Mouse (Mus musculus) MEL (cell line): ENCODE data around the gene Scn8a. TPM values are rescaled to one million over a fixed set of nuclear protein-coding genes. Genes with fewer than 3 reads are reported as not detected.

Experiments used
- DNase-seq: peaks from one replicate; pipeline ENCODE4 v3.0.0; 2011; ENCODE audit warnings: low read depth, low spot score
- H3K27ac ChIP-seq: 2 replicates; pipeline ENCODE4 v1.5.1; 2012; ENCODE audit warnings: low read depth, mild to moderate bottlenecking, control low read depth, low read length, moderate library complexity; ENCODE audit not compliant: control insufficient read depth
- H3K27me3 ChIP-seq, 2 experiments: fragments of 150-350 bp in 1 of 2; sonication (generic) in 1 of 2; 2 replicates each; pipeline ENCODE4 v1.6.1; 2012; ENCODE audit warnings: low read length in 2 of 2, mild to moderate bottlenecking in 2 of 2, improper control_type of control experiment in 1 of 2, moderate library complexity in 1 of 2; ENCODE audit not compliant: insufficient read depth in 2 of 2, control insufficient read depth in 1 of 2
- H3K36me3 ChIP-seq, 2 experiments: 2 replicates each; pipeline ENCODE4 v1.6.1; 2012 to 2014; ENCODE audit warnings: low read length in 2 of 2, improper control_type of control experiment in 1 of 2, inconsistent platforms in 1 of 2, mild to moderate bottlenecking in 1 of 2; ENCODE audit not compliant: insufficient read depth in 2 of 2, control insufficient read depth in 1 of 2
- H3K4me1 ChIP-seq, 2 experiments: fragments of 150-350 bp in 1 of 2; sonication (generic) in 1 of 2; 2 replicates each; pipeline ENCODE4 v1.6.1; 2012; ENCODE audit warnings: low read length in 2 of 2, improper control_type of control experiment in 1 of 2, mild to moderate bottlenecking in 1 of 2; ENCODE audit not compliant: insufficient read depth in 2 of 2, control insufficient read depth in 1 of 2
- H3K4me3 ChIP-seq, 2 experiments: fragments of 150-350 bp in 1 of 2; sonication (generic) in 1 of 2; 2 replicates each; pipeline ENCODE4 v1.5.1; 2012; ENCODE audit warnings: low read depth in 2 of 2, low read length in 2 of 2, mild to moderate bottlenecking in 2 of 2, moderate library complexity in 2 of 2, control low read depth in 1 of 2, improper control_type of control experiment in 1 of 2; ENCODE audit not compliant: control insufficient read depth in 1 of 2, insufficient read depth in 1 of 2
- H3K79me2 ChIP-seq: 2 replicates; pipeline ENCODE4 v1.6.1; 2012; ENCODE audit warnings: mild to moderate bottlenecking, low read length, moderate library complexity; ENCODE audit not compliant: control insufficient read depth, poor library complexity, insufficient read depth
- H3K9ac ChIP-seq: 2 replicates; pipeline ENCODE4 v1.6.1; 2012; ENCODE audit warnings: low read depth, mild to moderate bottlenecking, control low read depth, low read length, moderate library complexity; ENCODE audit not compliant: control insufficient read depth, poor library complexity, severe bottlenecking
- H3K9me3 ChIP-seq: fragments of 150-350 bp; sonication (generic); replicated peaks from 2 replicates; pipeline ENCODE4 v1.6.1; 2012; ENCODE audit warnings: mild to moderate bottlenecking, low read length, improper control_type of control experiment, moderate library complexity; ENCODE audit not compliant: insufficient read depth
- CHD1 ChIP-seq: IDR thresholded peaks from 2 replicates; pipeline ENCODE4 v1.6.1; 2012; ENCODE audit warnings: low read depth, mild to moderate bottlenecking, inconsistent platforms, low read length, improper control_type of control experiment
- CHD2 ChIP-seq: IDR thresholded peaks from 2 replicates; pipeline ENCODE4 v1.6.1; 2011; ENCODE audit warnings: low read length, improper control_type of control experiment
- CTCF ChIP-seq, 3 experiments: IDR thresholded peaks in 2 of 3; conservative IDR thresholded peaks in 1 of 3; 2 replicates each; pipeline ENCODE4 v1.5.1; 2011 to 2012; ENCODE audit warnings: low read length in 3 of 3, low read depth in 2 of 3, mild to moderate bottlenecking in 2 of 3, improper control_type of control experiment in 1 of 3, inconsistent platforms in 1 of 3, mixed read lengths in 1 of 3, moderate library complexity in 1 of 3; ENCODE audit not compliant: control insufficient read depth in 1 of 3, insufficient read depth in 1 of 3, poor library complexity in 1 of 3, severe bottlenecking in 1 of 3
- E2F4 ChIP-seq: IDR thresholded peaks from 2 replicates; pipeline ENCODE4 v1.6.1; 2011; ENCODE audit warnings: low read depth, low read length, improper control_type of control experiment, borderline replicate concordance
- ELF1 ChIP-seq: IDR thresholded peaks from 2 replicates; pipeline ENCODE4 v1.6.1; 2014; ENCODE audit warnings: low read depth, mild to moderate bottlenecking, inconsistent platforms, low read length, improper control_type of control experiment, moderate library complexity
- ETS1 ChIP-seq: IDR thresholded peaks from 2 replicates; pipeline ENCODE4 v1.6.1; 2012; ENCODE audit warnings: low read depth, mild to moderate bottlenecking, inconsistent platforms, low read length, improper control_type of control experiment, moderate library complexity
- JUND ChIP-seq: IDR thresholded peaks from 2 replicates; pipeline ENCODE4 v1.6.1; 2011; ENCODE audit warnings: low read depth, mild to moderate bottlenecking, improper control_type of control experiment, low read length
- KAT2A ChIP-seq: conservative IDR thresholded peaks from 2 replicates; pipeline ENCODE4 v1.6.1; 2012; ENCODE audit warnings: low read depth, low read length, improper control_type of control experiment, inconsistent platforms
- MAFK ChIP-seq: IDR thresholded peaks from 2 replicates; pipeline ENCODE4 v1.6.1; 2011; ENCODE audit warnings: low read depth, mild to moderate bottlenecking, low read length, improper control_type of control experiment, borderline replicate concordance
- NRF1 ChIP-seq: IDR thresholded peaks from 2 replicates; pipeline ENCODE4 v1.6.1; 2014; ENCODE audit warnings: low read depth, mild to moderate bottlenecking, inconsistent platforms, low read length, improper control_type of control experiment, moderate library complexity; ENCODE audit not compliant: poor library complexity, insufficient read depth, severe bottlenecking
- POLR2AphosphoS5 ChIP-seq: IDR thresholded peaks from 2 replicates; pipeline ENCODE4 v1.6.1; 2012; ENCODE audit warnings: low read depth, borderline replicate concordance, mild to moderate bottlenecking, inconsistent platforms, low read length, moderate library complexity, mixed read lengths
- RCOR1 ChIP-seq: IDR thresholded peaks from 2 replicates; pipeline ENCODE4 v1.6.1; 2012; ENCODE audit warnings: low read depth, mild to moderate bottlenecking, inconsistent platforms, low read length, improper control_type of control experiment
- SIN3A ChIP-seq: IDR thresholded peaks from 2 replicates; pipeline ENCODE4 v1.6.1; 2012; ENCODE audit warnings: low read length, improper control_type of control experiment, inconsistent platforms
- TAL1 ChIP-seq: IDR thresholded peaks from 2 replicates; pipeline ENCODE4 v1.6.1; 2012; ENCODE audit warnings: mild to moderate bottlenecking, inconsistent platforms, low read length, moderate library complexity, mixed read lengths
- TBP ChIP-seq: IDR thresholded peaks from 2 replicates; pipeline ENCODE4 v1.8.0; 2011; ENCODE audit warnings: low read depth, low read length, improper control_type of control experiment
- UBTF ChIP-seq: IDR thresholded peaks from 2 replicates; pipeline ENCODE4 v1.6.1; 2012; ENCODE audit warnings: low read depth, mild to moderate bottlenecking, inconsistent platforms, low read length, improper control_type of control experiment, moderate library complexity, borderline replicate concordance; ENCODE audit not compliant: insufficient read depth
- USF2 ChIP-seq, 2 experiments: IDR thresholded peaks; 2 replicates each; pipeline ENCODE4 v1.6.1; 2011 to 2012; ENCODE audit warnings: improper control_type of control experiment in 2 of 2, low read length in 2 of 2, borderline replicate concordance in 1 of 2, inconsistent platforms in 1 of 2, low read depth in 1 of 2, mild to moderate bottlenecking in 1 of 2; ENCODE audit not compliant: insufficient read depth in 1 of 2
- ZC3H11A ChIP-seq: IDR thresholded peaks from 2 replicates; pipeline ENCODE4 v1.6.1; 2012; ENCODE audit warnings: low read depth, mild to moderate bottlenecking, inconsistent platforms, low read length, improper control_type of control experiment
- ZKSCAN1 ChIP-seq: IDR thresholded peaks from 2 replicates; pipeline ENCODE4 v1.6.1; 2012; ENCODE audit warnings: low read depth, mild to moderate bottlenecking, inconsistent platforms, low read length, improper control_type of control experiment, moderate library complexity
- ZMIZ1 ChIP-seq: IDR thresholded peaks from 2 replicates; pipeline ENCODE4 v1.6.1; 2012; ENCODE audit warnings: low read depth, mild to moderate bottlenecking, inconsistent platforms, low read length, improper control_type of control experiment, moderate library complexity
- polyA plus RNA-seq, 2 experiments: library from polyadenylated mRNA; stranded (reverse) in 1 of 2; unstranded in 1 of 2; fragments of >175 nt in 1 of 2; fragments of >200 nt in 1 of 2; gene quantifications; 2 replicates each; pipeline versions ENCODE4 v1.2.1 to v1.2.4; 2012; ENCODE audit warnings: low replicate concordance in 2 of 2, low read depth in 1 of 2; ENCODE audit not compliant: insufficient read length in 2 of 2, insufficient read depth in 1 of 2, missing spikeins in 1 of 2
- total RNA-seq: library from RNA; depleted of rRNA; stranded (reverse); fragments of 300-350 nt; gene quantifications from 2 replicates; pipeline ENCODE4 v1.2.3, GENCODE M21; 2012

Gene Scn8a
- total and polyA plus RNA-seq, 3 experiments = 0.01 to 0.08 TPM; not detected in 1

DNA sequence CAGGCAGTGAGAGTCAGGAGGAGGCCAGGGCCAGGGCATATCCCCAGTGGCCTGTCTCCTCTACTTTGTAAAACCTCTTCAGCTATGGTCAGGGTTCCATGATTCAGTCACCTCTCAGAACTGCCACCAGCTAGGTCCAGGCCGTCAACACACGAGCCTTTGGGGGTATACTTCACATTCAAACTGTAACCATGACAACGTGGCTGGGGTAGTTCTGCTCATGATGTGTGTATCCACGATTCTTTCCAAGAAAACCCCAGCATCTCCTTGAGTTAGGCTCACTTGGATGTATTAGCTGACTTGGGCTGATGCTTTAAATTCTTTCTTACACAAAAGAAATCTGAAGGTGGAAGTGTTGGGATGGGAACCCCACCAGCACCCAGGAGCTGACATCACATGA is 218.6 kb downstream of the Scn8a start:
- Histone ChIP-seq H3K4me3 (no peak overlapping the region), H3K27ac (no peak overlapping the region), H3K9me3 (no peaks in the 10 kb centered on the region), H3K27me3 (peaks cover 2 to 5% of the 10 kb centered on the region in 2 experiments; a peak in 3 of 4 replicates), H3K36me3 (no peaks in the 10 kb centered on the region), H3K4me1 (no peaks in the 10 kb centered on the region), H3K79me2 (no peaks in the 10 kb centered on the region), H3K9ac (no peak overlapping the region)
- TF ChIP-seq ELF1 (no peak), ZKSCAN1 (no peak), CHD2 (no peak), POLR2AphosphoS5 (no peak), ETS1 (no peak), KAT2A (no peak), CHD1 (no peak)
- DNase-seq = no peak

DNA sequence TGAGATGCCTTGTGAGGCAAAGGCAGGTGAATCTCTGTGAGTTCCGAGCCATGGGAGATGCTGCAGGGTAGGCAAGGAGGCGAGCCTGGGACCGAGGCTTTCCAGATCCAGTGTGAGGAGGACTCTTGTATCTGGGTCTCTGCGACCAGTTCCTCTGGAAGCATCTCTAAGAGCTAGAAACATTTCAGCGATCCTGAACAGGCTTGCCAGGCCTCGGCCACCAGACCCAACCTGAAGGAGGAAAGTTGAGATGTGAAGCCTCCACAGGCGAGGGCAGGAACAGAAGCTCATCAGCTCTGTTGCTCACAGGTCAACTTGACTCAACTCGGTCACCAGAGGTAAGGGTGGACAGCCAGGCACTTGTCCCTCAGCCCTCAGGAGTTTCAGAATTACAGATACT is 221.9 kb downstream of the Scn8a start:
- H3K27me3 ChIP-seq = peaks cover 0 to 6% of the 10 kb centered on the region in 2 experiments; a peak in 3 of 4 replicates

More for the DNA sequence above, 221.9 kb downstream of the Scn8a start:
- no peak overlapping the region for H3K27ac ChIP-seq
- H3K4me3 ChIP-seq = no peak overlapping the region
- no peaks in the 10 kb centered on the region for H3K4me1 ChIP-seq
- H3K9me3 ChIP-seq = no peaks in the 10 kb centered on the region
- H3K9ac ChIP-seq = no peak overlapping the region
- TF ChIP-seq RCOR1 = no peak
- no peak for TF ChIP-seq CHD1
- TF ChIP-seq UBTF = no peak
- TF ChIP-seq E2F4 = no peak
- TF ChIP-seq SIN3A = no peak
- no peak for TF ChIP-seq TBP
- TF ChIP-seq KAT2A = no peak
- TF ChIP-seq CHD2 = no peak
- TF ChIP-seq CTCF (IDR thresholded peaks at IDR 0.05 in 2 of 3, conservative IDR thresholded peaks at IDR 0.05 in 1 of 3; ENCODE audit: control insufficient read depth in 1 of 3, insufficient read depth in 1 of 3, low read depth in 2 of 3, low read length in 3 of 3, poor library complexity in 1 of 3, severe bottlenecking in 1 of 3) = no peak
- TF ChIP-seq MAFK = no peak
- TF ChIP-seq TAL1 = no peak
- TF ChIP-seq ETS1 = no peak
- TF ChIP-seq JUND = no peak
- no peak for TF ChIP-seq ZKSCAN1
- TF ChIP-seq NRF1 = no peak
- TF ChIP-seq ELF1 = no peak
- TF ChIP-seq USF2 (IDR thresholded peaks at IDR 0.05; ENCODE audit: borderline replicate concordance in 1 of 2, insufficient read depth in 1 of 2, low read depth in 1 of 2, low read length in 2 of 2) = no peak
- TF ChIP-seq ZMIZ1 = no peak
- TF ChIP-seq ZC3H11A = no peak
- TF ChIP-seq, all 39 proteins: peak for 0
- Histone ChIP-seq H3K36me3 (no peaks in the 10 kb centered on the region), H3K79me2 (no peaks in the 10 kb centered on the region)
- DNase-seq = no peak
